Mouse (Mus musculus) cerebellum, adult 11-12 months (tissue): ENCODE results near the gene Satl1.
"Not testable (repeated sequence)": the region's sequence is repeated elsewhere in the genome, so short reads cannot be mapped to it uniquely, and the experiment has no call there.

Source experiments
- DNase-seq: peaks from one replicate; pipeline ENCODE4 v3.0.0; 2022

The Satl1 gene

DNA sequence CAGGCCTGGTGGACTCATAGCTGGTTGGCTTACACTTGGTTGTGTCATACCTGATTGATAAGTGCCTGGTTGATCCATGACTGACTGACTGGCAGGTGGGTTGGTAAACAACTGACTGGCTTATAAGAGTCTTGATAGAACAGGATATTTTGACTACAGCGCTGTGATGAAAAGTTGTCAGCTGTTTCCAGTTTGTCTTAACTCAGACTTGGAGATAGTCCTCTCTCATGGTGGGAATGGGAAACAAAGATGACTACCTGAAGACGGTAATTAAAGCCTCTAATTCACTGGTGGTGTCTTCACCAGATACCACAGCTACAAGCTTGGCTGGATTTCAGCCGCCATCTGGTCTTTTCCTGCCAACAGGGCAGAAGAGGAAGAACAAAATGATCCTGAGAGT is at the start of gene Satl1:
Satl1 (minus strand) TSS at position 101 of the 400 bp plus-strand sequence.
- DNase-seq = no peak

GRCm38 (mm10) chrX:112438064-112438463 is 31.5 kb upstream of the Satl1 start:
- DNase-seq = no peak

DNA sequence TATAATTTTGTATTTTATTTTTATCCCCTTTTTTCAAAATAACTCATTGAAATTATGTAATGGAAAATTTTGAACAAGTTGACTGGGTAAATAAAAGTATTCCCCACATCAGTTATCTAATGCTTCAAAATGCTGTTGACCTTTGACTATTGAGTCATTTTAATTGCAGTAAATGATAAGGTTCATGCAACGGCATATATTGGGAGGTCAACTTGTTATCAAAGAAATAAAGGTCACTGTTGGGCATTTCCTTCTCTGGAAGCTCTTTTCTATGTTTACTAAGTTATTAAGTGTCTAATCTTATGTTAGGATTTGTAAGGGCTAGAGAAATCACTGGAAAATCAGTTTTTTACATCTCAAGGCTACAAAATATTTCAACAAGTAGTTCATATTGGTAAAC is 31.0 kb upstream of the Satl1 start:
- no peak for DNase-seq

DNA sequence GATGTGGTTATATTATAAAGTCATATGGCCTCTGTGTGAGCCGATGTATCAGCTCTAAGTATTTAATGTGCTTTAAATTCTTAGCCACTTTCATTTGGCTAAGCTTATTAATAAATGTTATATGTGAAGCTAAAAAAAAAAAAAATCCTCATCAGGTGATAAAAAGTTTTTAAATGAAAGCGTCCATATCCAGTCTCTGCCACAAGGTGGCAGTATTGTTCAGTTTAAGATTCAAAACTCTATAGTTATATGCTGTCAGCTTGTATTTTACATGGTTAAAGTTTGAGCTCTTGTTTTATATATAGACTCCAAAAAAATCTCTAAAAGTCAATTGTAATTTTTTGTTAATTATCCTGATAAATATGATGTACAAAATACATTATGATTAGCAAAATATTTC is 16.4 kb upstream of the Satl1 start:
- DNase-seq = not testable (repeated sequence)

GRCm38 (mm10) chrX:112412309-112412708 is 5.7 kb upstream of the Satl1 start:
- no peak for DNase-seq

- DNase-seq = peak; percentile 45
These were observed 35.8 kb downstream of the Satl1 start for GRCm38 (mm10) chrX:112370577-112371410.

GRCm38 (mm10) chrX:112368426-112368825 is 38.2 kb downstream of the Satl1 start:
- DNase-seq = no peak

GRCm38 (mm10) chrX:112348395-112348791 is 58.2 kb downstream of the Satl1 start:
- no peak for DNase-seq

DNA sequence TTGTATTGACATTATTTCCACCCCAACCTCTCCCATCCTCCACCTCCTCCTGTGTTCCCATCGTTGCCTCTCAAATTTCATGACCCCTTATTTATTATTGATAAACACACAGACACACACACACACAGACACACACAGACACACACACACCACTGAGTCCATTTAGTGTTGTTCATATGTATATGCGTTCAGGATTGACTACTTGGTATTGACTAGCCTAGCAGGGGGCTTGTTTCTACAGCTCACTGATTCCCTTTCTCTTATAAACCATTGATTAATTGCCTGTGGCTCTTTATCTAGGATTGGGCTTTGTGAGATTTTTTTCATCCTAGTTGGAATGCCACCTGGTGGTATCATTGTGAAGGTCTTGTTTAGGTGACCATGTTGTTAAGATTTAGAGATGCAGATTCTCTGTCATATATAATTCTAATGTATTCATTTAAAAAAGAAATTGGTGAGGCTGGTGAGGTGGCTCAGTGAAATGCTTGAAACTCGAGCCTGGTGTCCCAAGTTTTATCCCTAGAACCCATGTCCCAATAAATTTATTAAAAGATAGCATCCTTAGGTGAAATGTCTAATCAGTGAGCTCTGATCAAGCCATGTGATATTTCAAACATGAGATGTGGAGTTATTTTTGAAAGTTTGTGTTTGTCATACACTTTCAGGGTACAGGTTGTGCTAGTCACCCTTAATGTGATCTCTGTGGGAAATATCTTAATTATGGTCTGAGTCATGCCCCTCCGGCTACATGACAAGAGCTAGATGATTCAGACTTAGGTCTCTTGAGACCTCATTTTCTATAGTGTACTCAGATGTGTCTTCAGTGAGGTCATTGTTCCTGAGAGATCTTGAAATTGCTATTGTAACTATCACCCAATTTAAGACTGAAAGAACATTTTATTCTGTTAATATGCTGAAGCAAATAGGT is 58.8 kb downstream of the Satl1 start:
- DNase-seq = no peak

- DNase-seq = no peak
These were observed 67.1 kb downstream of the Satl1 start for GRCm38 (mm10) chrX:112339486-112339885.
